Mouse (Mus musculus) spleen, postnatal 4 days (tissue): ENCODE measurements at regions not wholly inside any gene's neighbourhood (a gene's known extent, or its start where the extent isn't known, plus 50 kb on each side); places are given as distances from the start of the nearest gene placed in this dataset.

ENCODE experiments used
- DNase-seq, 2 experiments: peaks; one replicate each; pipeline ENCODE4 v3.0.0; 2022; ENCODE audit warnings: low spot score in 2 of 2

GRCm38 (mm10) chr19:53476768-53477547 lies 52.0 kb upstream of the Dusp5 start:
- no peak for DNase-seq

GRCm38 (mm10) chr19:53469256-53469655 lies 59.7 kb upstream of the Dusp5 start:
- no peak for DNase-seq

GRCm38 (mm10) chr19:53464681-53465080 lies 64.2 kb upstream of the Dusp5 start:
- peak; percentile 64 to 75 for DNase-seq

GRCm38 (mm10) chr19:53464135-53464534 lies 64.8 kb upstream of the Dusp5 start:
- DNase-seq, result no peak

GRCm38 (mm10) chr19:53461025-53462015 lies 67.6 kb upstream of the Dusp5 start:
- no peak for DNase-seq

GRCm38 (mm10) chr19:53460312-53461024 lies 68.4 kb upstream of the Dusp5 start:
- DNase-seq, result no peak

GRCm38 (mm10) chr19:53459407-53459788 lies 69.0 kb upstream of the Smndc1 start:
- DNase-seq, result no peak

GRCm38 (mm10) chr19:53458770-53459406 lies 68.5 kb upstream of the Smndc1 start:
- DNase-seq, result no peak

- no peak for DNase-seq
These were observed 66.3 kb upstream of the Smndc1 start for GRCm38 (mm10) chr19:53456681-53457080.

GRCm38 (mm10) chr19:53454571-53454970 lies 64.2 kb upstream of the Smndc1 start:
- DNase-seq, result no peak

- no peak for DNase-seq
These were observed 63.7 kb upstream of the Smndc1 start for GRCm38 (mm10) chr19:53454059-53454458.

- DNase-seq, result no peak
These were observed 63.1 kb upstream of the Smndc1 start for GRCm38 (mm10) chr19:53453317-53453947.

- DNase-seq, result no peak
These were observed 62.0 kb upstream of the Smndc1 start for GRCm38 (mm10) chr19:53452360-53452759.

GRCm38 (mm10) chr19:53451388-53451922 lies 61.1 kb upstream of the Smndc1 start:
- DNase-seq, result no peak

GRCm38 (mm10) chr19:53450624-53451387 lies 60.4 kb upstream of the Smndc1 start:
- DNase-seq, result no peak

- no peak for DNase-seq
These were observed 58.9 kb upstream of the Smndc1 start for GRCm38 (mm10) chr19:53449137-53449783.

GRCm38 (mm10) chr19:53448206-53448605 lies 57.8 kb upstream of the Smndc1 start:
- no peak for DNase-seq

GRCm38 (mm10) chr19:53447754-53448153 lies 57.4 kb upstream of the Smndc1 start:
- DNase-seq, result no peak

GRCm38 (mm10) chr19:53446216-53446615 lies 55.8 kb upstream of the Smndc1 start:
- DNase-seq, result no peak
